In genomic region chr6:82908034-82908433, GRCm38 (mm10) we compare ENCODE assay signal across 22 mouse cellular contexts. TPM values are rescaled to one million over a fixed set of nuclear protein-coding genes. Genes with fewer than 3 reads are reported as not detected.
DNase-seq lines count a peak whose midpoint lies in the region; ATAC-seq and TF ChIP-seq lines count a peak whose summit lies in the region.
"Had no signal": no experiment of that assay in that cellular context is flagged by ENCODE, and none has a peak within 500 bp of the region (broad histone marks: within the 10 kb centered on the region; RNA-seq: fewer than 3 reads in every experiment).

No protein-coding gene starts in this region.

- no peaks in the 10 kb centered on the region for H3K27me3 ChIP-seq in midbrain, postnatal 0 days (ENCODE audit: insufficient read depth, low read length)
- no peaks in the 10 kb centered on the region for H3K27me3 ChIP-seq in kidney, embryonic 14.5 days (ENCODE audit: control insufficient read depth, insufficient read depth, low read length)
- H3K27me3 ChIP-seq: midbrain, embryonic 12.5 days had no signal

- peaks cover 19% of the 10 kb centered on the region for H3K4me1 ChIP-seq in bone marrow macrophage, adult 2 months (ENCODE audit: control insufficient read depth, insufficient read depth, low read length)
- H3K4me1 ChIP-seq in midbrain, postnatal 0 days (ENCODE audit: insufficient read depth, low read length): no peaks in the 10 kb centered on the region
- no peaks in the 10 kb centered on the region for H3K4me1 ChIP-seq in kidney, embryonic 14.5 days (ENCODE audit: control insufficient read depth, insufficient read depth, low read length)
- H3K4me1 ChIP-seq: heart, embryonic 13.5 days; midbrain, embryonic 12.5 days had no signal

- WGBS in midbrain, postnatal 0 days: 83% methylated on average over 8 of the region's 8 CpGs
- 81% methylated on average over 8 of the region's 8 CpGs for WGBS in kidney, embryonic 14.5 days

- peak; percentile 38 for ATAC-seq in frontal cortex, adult (ENCODE audit: low TSS enrichment)
- ATAC-seq in midbrain, postnatal 0 days (ENCODE audit: low FRiP score): no peak
- no peak for ATAC-seq in kidney, embryonic 14.5 days (ENCODE audit: low FRiP score, low TSS enrichment)
- ATAC-seq: CD4-positive, CD25-positive, alpha-beta regulatory T cell, adult 4 months; hindbrain, embryonic 16.5 days; intestine, postnatal 0 days; liver, embryonic 12.5 days had no signal

- no peak for TF ChIP-seq CTCF in bone marrow macrophage, adult 2 months (IDR thresholded peaks at IDR 0.05; ENCODE audit: low read depth, low read length)
- TF ChIP-seq CTCF in midbrain, postnatal 0 days (IDR thresholded peaks at IDR 0.05): no peak

- H3K27ac ChIP-seq in bone marrow macrophage, adult 2 months (ENCODE audit: insufficient read depth, low read depth, low read length): peak overlapping the region; percentile 15; the same call in 1 of the 2 replicates
- H3K27ac ChIP-seq in midbrain, postnatal 0 days (ENCODE audit: low read depth, low read length): no peak overlapping the region
- no peak overlapping the region for H3K27ac ChIP-seq in kidney, embryonic 14.5 days (ENCODE audit: low read depth, low read length)
- H3K27ac ChIP-seq: heart, embryonic 13.5 days; kidney, postnatal 0 days; layer of hippocampus, adult 2 months; left cerebral cortex, adult 2 months; liver, embryonic 12.5 days; macrophage; midbrain, embryonic 12.5 days had no signal

- no peak for DNase-seq in frontal cortex, postnatal 25 days (ENCODE audit: low spot score in 2 of 2)
- DNase-seq in urinary bladder, postnatal 14 days (ENCODE audit: low spot score): peak; percentile 15
- DNase-seq in urinary bladder, adult 2 months (ENCODE audit: low spot score): no peak
- no peak for DNase-seq in midbrain, postnatal 0 days (ENCODE audit: low spot score)
- DNase-seq: heart, postnatal 4 days; lung, embryonic 14.5 days; thymus, postnatal 25 days had no signal

- H3K9ac ChIP-seq in midbrain, postnatal 0 days (replicated peaks; ENCODE audit: low read length, poor library complexity, severe bottlenecking): no peak overlapping the region
- no peak overlapping the region for H3K9ac ChIP-seq in kidney, embryonic 14.5 days (ENCODE audit: low read depth, low read length)
- H3K9ac ChIP-seq: heart, embryonic 13.5 days; liver, embryonic 12.5 days; lung, embryonic 14.5 days; midbrain, embryonic 12.5 days had no signal

- no peak for TF ChIP-seq POLR2A in bone marrow macrophage, adult 2 months (IDR thresholded peaks at IDR 0.05; ENCODE audit: borderline replicate concordance, low read depth, low read length)

- H3K4me3 ChIP-seq in bone marrow macrophage, adult 2 months (ENCODE audit: insufficient read depth, low read length): no peak overlapping the region
- H3K4me3 ChIP-seq in midbrain, postnatal 0 days (ENCODE audit: low read depth, low read length): no peak overlapping the region
- no peak overlapping the region for H3K4me3 ChIP-seq in kidney, embryonic 14.5 days (ENCODE audit: low read length)
- H3K4me3 ChIP-seq: heart, embryonic 13.5 days; layer of hippocampus, adult 2 months; left cerebral cortex, adult 2 months; liver, embryonic 12.5 days; midbrain, embryonic 12.5 days had no signal

- H3K36me3 ChIP-seq in midbrain, postnatal 0 days (ENCODE audit: insufficient read depth, low read length): peaks cover 5% of the 10 kb centered on the region; the same call in 1 of the 2 replicates
- H3K36me3 ChIP-seq in kidney, embryonic 14.5 days (ENCODE audit: control insufficient read depth, insufficient read depth, low read length): no peaks in the 10 kb centered on the region
- H3K36me3 ChIP-seq: G1E; heart, embryonic 13.5 days; liver, embryonic 12.5 days; midbrain, embryonic 12.5 days had no signal

- H3K4me2 ChIP-seq in midbrain, postnatal 0 days (ENCODE audit: low read depth, low read length, poor library complexity, severe bottlenecking): no peak overlapping the region
- H3K4me2 ChIP-seq in kidney, embryonic 14.5 days (replicated peaks; ENCODE audit: low read depth, low read length): no peak overlapping the region
- H3K4me2 ChIP-seq: heart, embryonic 13.5 days; liver, embryonic 12.5 days; lung, embryonic 14.5 days; midbrain, embryonic 12.5 days had no signal

- no peaks in the 10 kb centered on the region for H3K9me3 ChIP-seq in midbrain, postnatal 0 days (ENCODE audit: low read length)
- H3K9me3 ChIP-seq in kidney, embryonic 14.5 days (ENCODE audit: control insufficient read depth, low read length): no peaks in the 10 kb centered on the region
- H3K9me3 ChIP-seq: G1E; heart, embryonic 13.5 days; liver, embryonic 12.5 days; midbrain, embryonic 12.5 days had no signal

RNA-seq across cellular contexts. Expression of gene Sema4f, which starts 31.5 kb away (rescaled TPM):
- polyA plus RNA-seq in urinary bladder, adult 2 months (2012; rRNA removed): 0.31 and 0.43 TPM in 2 replicates
- not detected in 2 replicates for polyA plus RNA-seq in bone marrow macrophage, adult 2 months (2012; ENCODE audit: insufficient read depth, insufficient read length, missing spikeins)
- total RNA-seq in midbrain, postnatal 0 days (2014; rRNA removed): 15.4 and 15.5 TPM in 2 replicates
- polyA plus RNA-seq in midbrain, postnatal 0 days (2015; fragmentation: Nextera tagmentation; extraction: Ambion mirVana): 16.6 and 16.9 TPM in 2 replicates
- polyA plus RNA-seq in kidney, embryonic 14.5 days (2014; fragmentation: Nextera tagmentation; extraction: Ambion mirVana): 0.57 and 0.87 TPM in 2 replicates
- total RNA-seq: granulocyte monocyte progenitor cell, adult 5-6 weeks had no signal
- polyA plus RNA-seq: G1E, macrophage had no signal

RNA-seq across cellular contexts. Expression of gene M1ap, which starts 38.7 kb away (rescaled TPM):
- 0.30 and 0.62 TPM in 2 replicates for polyA plus RNA-seq in urinary bladder, adult 2 months (2012; rRNA removed)
- 2.4 and 7.0 TPM in 2 replicates for polyA plus RNA-seq in bone marrow macrophage, adult 2 months (2012; ENCODE audit: insufficient read depth, insufficient read length, missing spikeins)
- 1.2 TPM in 1 of 2 replicates, not detected in the other for total RNA-seq in midbrain, postnatal 0 days (2014; rRNA removed)
- 0.12 TPM in 1 of 2 replicates, not detected in the other for polyA plus RNA-seq in midbrain, postnatal 0 days (2015; fragmentation: Nextera tagmentation; extraction: Ambion mirVana)
- 0.28 and 0.77 TPM in 2 replicates for polyA plus RNA-seq in kidney, embryonic 14.5 days (2014; fragmentation: Nextera tagmentation; extraction: Ambion mirVana)
- total RNA-seq: layer of hippocampus, adult 2 months; left cerebral cortex, adult 2 months had no signal
- polyA plus RNA-seq: hindbrain, embryonic 16.5 days had no signal
